Mouse (Mus musculus) layer of hippocampus, adult 2 months (tissue): ENCODE data around the gene Ccr10. TPM values are rescaled to one million over a fixed set of nuclear protein-coding genes. Genes with fewer than 3 reads are reported as not detected.

Experiments used
- DNase-seq, 2 experiments: peaks; one replicate each; pipeline ENCODE4 v3.0.0; 2022; ENCODE audit warnings: low spot score in 2 of 2
- H3K27ac ChIP-seq: fragments of 200-600 bp; 2 replicates; pipeline ENCODE4 v1.8.1; 2022
- H3K4me3 ChIP-seq: fragments of 200-600 bp; 2 replicates; pipeline ENCODE4 v1.8.1; 2022; ENCODE audit warnings: mild to moderate bottlenecking
- CTCF ChIP-seq: fragments of 200-600 bp; conservative IDR thresholded peaks from 2 replicates; pipeline ENCODE4 v1.8.1; 2022; ENCODE audit warnings: antibody characterized with exemption, mild to moderate bottlenecking, moderate library complexity
- total RNA-seq, 2 experiments: library from RNA; stranded (reverse); gene quantifications; 2 replicates each; pipeline ENCODE4 v1.2.3; 2021

The Ccr10 gene
- total RNA-seq, 2 experiments from 2014 or later, result not detected

- TF ChIP-seq CTCF, result no peak
- DNase-seq, result no peak
- Histone ChIP-seq H3K27ac (no peak overlapping the region), H3K4me3 (no peak overlapping the region)
These were observed 9.7 kb upstream of the Ccr10 start for GRCm38 (mm10) chr11:101184984-101185383.

DNA sequence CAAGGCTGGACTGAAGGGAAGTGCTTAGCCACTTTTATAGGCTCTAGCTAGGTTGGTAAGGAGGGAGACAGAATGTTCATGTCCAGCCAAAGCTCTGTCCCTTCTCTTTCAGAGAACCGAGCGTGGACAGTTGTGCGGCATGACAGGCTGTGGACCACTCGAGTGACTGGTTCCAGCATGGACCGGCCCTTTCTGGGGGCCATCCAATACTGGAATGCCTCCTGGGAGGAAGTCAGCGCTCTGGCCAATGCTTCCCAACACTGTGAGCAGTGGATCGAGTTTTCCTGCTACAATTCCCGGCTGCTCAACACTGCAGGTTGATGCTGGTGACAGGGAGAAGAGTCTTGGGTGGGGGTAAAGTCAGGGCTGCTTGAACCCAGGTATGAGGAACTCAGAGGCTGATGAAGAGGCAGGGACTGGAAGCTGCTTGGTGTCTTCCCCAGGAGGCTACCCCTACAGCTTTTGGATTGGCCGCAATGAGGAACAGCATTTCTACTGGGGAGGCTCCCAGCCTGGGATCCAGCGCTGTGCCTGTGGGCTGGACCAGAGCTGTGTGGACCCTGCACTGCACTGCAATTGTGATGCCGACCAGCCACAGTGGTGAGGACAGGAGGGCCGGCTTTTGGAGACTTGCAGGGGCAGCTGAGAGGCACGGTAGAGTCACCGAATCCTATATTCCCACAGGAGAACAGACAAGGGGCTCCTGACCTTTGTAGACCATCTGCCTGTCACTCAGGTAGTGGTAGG is 7.7 kb upstream of the Ccr10 start:
- no peak overlapping the region for H3K4me3 ChIP-seq
- no peak for TF ChIP-seq CTCF
- no peak overlapping the region for H3K27ac ChIP-seq

DNA sequence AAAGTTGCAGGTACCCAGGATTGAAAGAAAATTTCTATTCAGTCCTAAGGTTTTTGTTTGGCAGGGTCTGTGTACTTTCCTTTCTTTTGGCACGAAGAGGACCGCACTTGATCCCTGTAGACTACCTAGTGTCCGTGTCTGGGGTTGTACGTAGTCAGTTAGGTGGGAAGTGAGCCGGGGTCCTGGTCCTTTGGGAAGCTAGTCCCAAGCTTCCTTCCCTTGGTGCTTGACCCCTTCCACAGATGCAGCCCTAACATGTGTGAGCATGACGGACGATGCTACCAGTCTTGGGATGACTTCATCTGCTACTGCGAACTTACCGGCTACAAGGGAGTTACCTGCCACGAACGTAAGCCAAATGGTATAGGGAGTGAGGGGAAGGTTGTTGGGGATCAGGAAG is 6.7 kb upstream of the Ccr10 start:
- no peak overlapping the region for H3K4me3 ChIP-seq
- TF ChIP-seq CTCF, result no peak
- DNase-seq, result no peak
- H3K27ac ChIP-seq, result no peak overlapping the region

More for the DNA sequence above, 7.7 kb upstream of the Ccr10 start:
- no peak for DNase-seq

GRCm38 (mm10) chr11:101180846-101181740 is 5.8 kb upstream of the Ccr10 start:
- no peak overlapping the region for H3K4me3 ChIP-seq
- H3K27ac ChIP-seq, result no peak overlapping the region
- DNase-seq, result peak in 1 of 2 experiments; percentile 81

GRCm38 (mm10) chr11:101180261-101180660 is 5.0 kb upstream of the Ccr10 start:
- Histone ChIP-seq H3K4me3 (no peak overlapping the region), H3K27ac (no peak overlapping the region)
- TF ChIP-seq CTCF, result no peak
- DNase-seq, result no peak

More at GRCm38 (mm10) chr11:101180846-101181740, 5.8 kb upstream of the Ccr10 start:
- peak; percentile 87 for TF ChIP-seq CTCF

DNA sequence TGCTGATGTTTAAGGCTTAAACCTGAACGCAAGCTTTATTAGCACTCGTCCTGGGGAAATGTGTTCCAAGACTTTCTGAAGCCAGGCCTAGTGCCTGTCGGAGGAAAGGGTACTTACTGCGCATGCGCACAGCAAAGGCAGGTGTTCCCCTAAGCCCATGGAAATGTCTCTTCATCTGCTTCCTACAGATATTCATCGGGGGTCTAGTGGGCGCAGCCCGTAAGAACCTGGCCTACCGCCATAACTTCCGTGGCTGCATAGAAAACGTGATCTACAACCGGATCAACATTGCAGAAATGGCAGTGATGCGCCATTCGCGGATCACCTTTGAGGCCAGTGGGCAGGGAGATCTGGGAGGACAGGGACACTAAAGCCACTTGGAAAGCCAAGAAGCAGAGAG is 4.1 kb upstream of the Ccr10 start:
- no peak for TF ChIP-seq CTCF
- H3K27ac ChIP-seq, result no peak overlapping the region
- DNase-seq, result no peak
- H3K4me3 ChIP-seq, result no peak overlapping the region

DNA sequence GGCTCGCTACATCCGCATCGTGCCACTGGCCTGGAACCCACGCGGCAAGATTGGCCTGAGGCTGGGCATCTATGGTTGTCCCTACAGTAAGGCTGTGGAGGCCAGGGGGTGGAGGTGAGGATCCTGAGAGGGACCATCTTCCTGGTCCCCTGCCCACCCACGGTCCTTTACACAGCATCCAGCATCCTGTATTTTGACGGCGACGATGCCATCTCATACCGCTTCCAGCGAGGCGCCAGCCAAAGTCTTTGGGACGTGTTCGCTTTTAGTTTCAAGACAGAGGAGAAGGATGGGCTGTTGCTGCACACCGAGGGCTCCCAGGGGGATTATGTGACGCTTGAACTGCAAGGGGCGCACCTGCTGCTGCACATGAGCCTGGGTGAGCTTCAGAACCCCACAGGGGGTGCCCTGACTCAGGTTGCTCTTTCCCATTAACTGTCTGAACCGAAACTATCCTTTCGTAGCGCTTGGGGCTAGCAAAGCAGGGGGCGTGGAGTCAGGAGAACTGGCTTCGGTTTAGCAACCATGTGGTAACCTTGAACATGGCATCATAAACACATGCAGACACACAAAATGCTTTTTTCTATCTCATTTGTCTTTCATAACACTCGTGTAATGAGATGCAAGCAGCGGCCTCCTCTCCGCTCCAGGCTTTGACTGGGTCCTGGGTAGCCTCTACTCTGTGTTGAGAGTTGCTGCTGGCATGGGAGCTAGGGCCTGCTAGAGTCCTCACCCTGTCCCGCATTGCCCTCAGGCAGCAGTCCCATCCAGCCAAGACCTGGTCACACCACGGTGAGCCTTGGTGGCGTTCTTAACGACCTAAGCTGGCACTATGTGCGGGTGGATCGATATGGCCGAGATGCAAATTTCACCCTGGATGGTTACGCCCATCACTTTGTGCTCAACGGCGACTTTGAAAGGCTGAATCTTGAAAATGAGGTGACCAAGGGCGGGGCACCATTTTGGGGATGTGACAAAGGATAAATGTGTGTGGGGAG is 3.1 kb upstream of the Ccr10 start:
- H3K4me3 ChIP-seq, result peak overlapping the region; percentile 68
- DNase-seq, result no peak
- TF ChIP-seq CTCF, result no peak
- peak overlapping the region; percentile 96; the same call in 1 of the 2 replicates for H3K27ac ChIP-seq

- DNase-seq, result peak; percentile 71 to 77
- Histone ChIP-seq H3K4me3 (peak overlapping the region; percentile 68), H3K27ac (peak overlapping the region; percentile 96)
- peak; percentile 84 for TF ChIP-seq CTCF
These were observed 1.9 kb upstream of the Ccr10 start for GRCm38 (mm10) chr11:101176933-101177773.

- peak overlapping the region; percentile 68 for H3K4me3 ChIP-seq
- H3K27ac ChIP-seq, result peak overlapping the region; percentile 96
- no peak for DNase-seq
- TF ChIP-seq CTCF, result peak; percentile 61
These were observed 961 bp upstream of the Ccr10 start for GRCm38 (mm10) chr11:101176117-101176691.

GRCm38 (mm10) chr11:101175636-101176116 is 433 bp upstream of the Ccr10 start:
- H3K27ac ChIP-seq, result peak overlapping the region; percentile 96
- no peak for TF ChIP-seq CTCF
- peak overlapping the region; percentile 68 for H3K4me3 ChIP-seq
- peak; percentile 63 to 70 for DNase-seq

DNA sequence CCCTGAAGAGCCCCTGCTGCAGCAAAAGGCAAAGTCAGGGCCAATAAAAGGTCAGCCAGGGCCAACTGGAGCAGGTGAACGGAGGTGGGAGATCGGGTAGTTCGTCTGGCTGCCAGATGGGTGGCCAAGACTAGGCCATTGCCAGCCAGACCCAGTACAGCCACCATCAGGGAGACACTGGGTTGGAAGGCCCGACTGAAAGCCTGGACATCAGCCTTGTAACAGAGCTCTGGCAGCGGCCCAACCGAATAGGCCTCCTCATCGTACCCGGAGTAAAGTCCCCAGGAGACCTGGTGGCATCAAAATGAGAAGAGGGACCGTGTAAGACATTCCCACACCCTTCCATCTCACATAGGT is 876 bp downstream of the Ccr10 start:
- no peak for DNase-seq
- H3K27ac ChIP-seq, result peak overlapping the region; percentile 96
- no peak for TF ChIP-seq CTCF
- peak overlapping the region; percentile 43 for H3K4me3 ChIP-seq
